Mouse (Mus musculus) liver, embryonic 11.5 days (tissue): ENCODE data around the gene Gata5. TPM values are rescaled to one million over a fixed set of nuclear protein-coding genes. Genes with fewer than 3 reads are reported as not detected.

Experiments
- ATAC-seq: fragments of 200-750 bp; cut with Nextera tagmentation; replicated peaks from 2 replicates; pipeline ENCODE4 v1.8.0; 2017; ENCODE audit warnings: moderate number of reproducible peaks, mild to moderate bottlenecking, moderate TSS enrichment, moderate library complexity; ENCODE audit not compliant: low FRiP score
- DNase-seq: peaks from one replicate; pipeline ENCODE4 v3.0.0-alpha.2; 2017; ENCODE audit warnings: low spot score
- H3K27ac ChIP-seq: fragments of 300-500 bp; sonication (generic); 2 replicates; pipeline ENCODE4 v1.5.1; 2014; ENCODE audit warnings: mild to moderate bottlenecking, low read depth, low read length, control low read depth
- H3K27me3 ChIP-seq: fragments of 300-500 bp; sonication (generic); replicated peaks from 2 replicates; pipeline ENCODE4 v1.6.1; 2014; ENCODE audit warnings: low read length, mixed read lengths; ENCODE audit not compliant: control insufficient read depth, insufficient read depth
- H3K36me3 ChIP-seq: fragments of 300-500 bp; sonication (generic); 2 replicates; pipeline ENCODE4 v1.6.1; 2014; ENCODE audit warnings: mild to moderate bottlenecking, low read length, moderate library complexity, mixed read lengths; ENCODE audit not compliant: control insufficient read depth, insufficient read depth
- H3K4me1 ChIP-seq: fragments of 300-500 bp; sonication (generic); replicated peaks from 2 replicates; pipeline ENCODE4 v1.6.1; 2014; ENCODE audit warnings: low read length, mixed read lengths; ENCODE audit not compliant: control insufficient read depth, insufficient read depth
- H3K4me2 ChIP-seq: fragments of 300-500 bp; sonication (generic); 2 replicates; pipeline ENCODE4 v1.6.1; 2014; ENCODE audit warnings: mild to moderate bottlenecking, control low read depth, moderate library complexity
- H3K4me3 ChIP-seq: fragments of 300-500 bp; sonication (generic); 2 replicates; pipeline ENCODE4 v1.5.1; 2014; ENCODE audit warnings: low read depth, low read length, control low read depth
- H3K9ac ChIP-seq: fragments of 300-500 bp; sonication (generic); 2 replicates; pipeline ENCODE4 v1.6.1; 2014; ENCODE audit warnings: low read depth, low read length, control low read depth
- H3K9me3 ChIP-seq: fragments of 300-500 bp; sonication (generic); 2 replicates; pipeline ENCODE4 v1.6.1; 2016; ENCODE audit warnings: low read length, inconsistent platforms, mixed read lengths; ENCODE audit not compliant: control insufficient read depth
- WGBS: fragments of 180-500 bp; shearing (Covaris S2); extraction: QIAGEN DNeasy Blood & Tissue Kit; methylation state at CpG from one replicate; pipeline ENCODE4 v1.1.7; 2014; 5-methylcytosine and 5-hydroxymethylcytosine counted together
- polyA plus RNA-seq: library from polyadenylated mRNA; unstranded; fragments of >200 nt; fragmentation: Nextera tagmentation; extraction: Ambion mirVana; gene quantifications from 2 replicates; pipeline ENCODE4 v1.2.1, GENCODE M21; 2014

Gene Gata5
- polyA plus RNA-seq, 1 experiment from 2014 or later: 7.6 TPM

DNA sequence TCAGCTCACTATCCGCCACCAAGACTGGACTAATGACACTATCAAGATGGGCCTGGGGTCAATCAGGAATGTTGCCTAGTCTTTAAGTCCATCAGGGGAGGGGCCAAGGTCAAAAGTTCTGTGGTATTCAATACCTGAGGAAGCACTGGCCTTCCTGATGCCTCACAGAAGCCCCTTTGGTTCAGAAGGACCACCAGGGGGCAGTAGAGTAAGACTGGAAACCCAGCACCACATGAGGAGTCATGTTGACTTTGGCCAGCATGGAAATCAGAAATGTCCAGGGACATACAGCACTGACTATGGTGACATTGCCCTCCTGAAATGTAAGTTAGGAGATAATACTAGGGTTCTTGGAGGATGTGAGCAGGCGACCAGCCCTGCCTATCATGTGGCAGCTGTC, 16.2 kb upstream of the Gata5 start:
- 56% methylated on average over 2 of the region's 2 CpGs for WGBS

DNA sequence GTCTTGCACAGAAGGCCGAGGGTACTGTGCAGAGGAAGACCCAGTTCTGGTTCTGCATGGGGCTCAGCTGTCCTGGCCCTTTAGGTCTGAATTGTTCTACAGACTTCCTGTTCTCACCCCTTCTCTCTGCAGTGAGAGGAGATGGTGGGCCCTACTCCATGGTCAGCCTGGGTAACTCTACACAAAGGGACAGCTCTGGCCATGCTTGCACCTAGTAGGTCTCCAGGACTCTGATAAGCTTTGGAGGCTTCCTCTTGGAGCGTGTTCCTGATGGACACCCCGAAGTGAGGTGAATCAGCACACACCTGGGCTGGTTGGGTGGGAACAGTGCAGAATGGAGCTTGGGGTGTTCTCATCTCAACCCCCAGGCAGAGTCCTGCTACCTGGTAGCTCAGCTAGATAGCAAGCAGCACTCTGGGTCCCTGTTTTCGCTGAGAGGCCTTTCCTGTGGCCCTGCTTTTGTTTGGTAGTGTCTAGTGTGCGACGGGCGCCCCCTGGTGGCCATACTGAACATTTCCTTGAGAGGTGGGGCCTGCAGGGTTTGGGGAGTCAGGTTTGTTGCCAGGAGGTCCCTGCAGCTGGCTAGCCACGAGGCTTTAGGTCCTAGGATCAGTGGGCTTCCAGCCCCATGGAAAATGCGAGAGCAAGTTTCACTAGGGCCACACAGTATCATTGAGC, 12.5 kb upstream of the Gata5 start:
- no peaks in the 10 kb centered on the region for H3K36me3 ChIP-seq
- WGBS: 25% methylated on average over 9 of the region's 9 CpGs
- H3K4me2 ChIP-seq: no peak overlapping the region
- ATAC-seq (peak; percentile 61), DNase-seq (peak; percentile 79)
- H3K9ac ChIP-seq: peak overlapping the region; percentile 12; the same call in 1 of the 2 replicates
- no peak overlapping the region for H3K27ac ChIP-seq
- no peaks in the 10 kb centered on the region for H3K27me3 ChIP-seq
- no peaks in the 10 kb centered on the region for H3K9me3 ChIP-seq
- no peak overlapping the region for H3K4me3 ChIP-seq
- 0 out of 2 replicates have a peak, but pooled peaks cover 12% of the 10 kb centered on the region for H3K4me1 ChIP-seq

More for the DNA sequence above, 16.2 kb upstream of the Gata5 start:
- Histone ChIP-seq H3K9ac (no peak overlapping the region), H3K36me3 (no peaks in the 10 kb centered on the region), H3K27ac (no peak overlapping the region), H3K4me2 (no peak overlapping the region), H3K27me3 (peaks cover 3% of the 10 kb centered on the region; the same call in 1 of the 2 replicates), H3K4me3 (no peak overlapping the region), H3K9me3 (no peaks in the 10 kb centered on the region), H3K4me1 (0 out of 2 replicates have a peak, but pooled peaks cover 4% of the 10 kb centered on the region)
- DNase-seq (no peak), ATAC-seq (no peak)

DNA sequence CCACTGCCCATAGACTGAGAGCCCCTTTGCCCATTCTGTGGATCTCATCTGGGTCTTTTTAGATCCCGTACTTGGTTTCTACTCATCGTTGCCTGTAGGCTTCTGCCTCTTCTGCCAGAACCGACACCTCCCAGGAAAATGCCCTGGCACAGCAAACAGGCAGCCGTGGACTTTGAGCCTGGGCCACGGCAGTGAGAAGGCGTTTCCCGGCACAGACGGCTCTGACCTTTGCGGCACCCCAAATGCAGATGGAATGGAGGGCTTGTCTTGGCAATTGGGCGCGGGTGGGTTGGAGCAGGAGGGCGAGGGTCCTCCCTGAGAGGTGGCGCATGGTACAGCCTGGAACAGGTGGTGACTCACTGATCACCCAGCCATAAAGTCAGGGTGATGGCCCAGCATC, 8.6 kb upstream of the Gata5 start:
- Histone ChIP-seq H3K9me3 (no peaks in the 10 kb centered on the region), H3K4me1 (peaks cover 27% of the 10 kb centered on the region), H3K4me2 (no peak overlapping the region), H3K27me3 (0 out of 2 replicates have a peak, but pooled peaks cover 10% of the 10 kb centered on the region), H3K4me3 (no peak overlapping the region), H3K36me3 (no peaks in the 10 kb centered on the region), H3K27ac (no peak overlapping the region), H3K9ac (no peak overlapping the region)
- DNase-seq: no peak
- no peak for ATAC-seq
- 72% methylated on average over 13 of the region's 13 CpGs for WGBS

DNA sequence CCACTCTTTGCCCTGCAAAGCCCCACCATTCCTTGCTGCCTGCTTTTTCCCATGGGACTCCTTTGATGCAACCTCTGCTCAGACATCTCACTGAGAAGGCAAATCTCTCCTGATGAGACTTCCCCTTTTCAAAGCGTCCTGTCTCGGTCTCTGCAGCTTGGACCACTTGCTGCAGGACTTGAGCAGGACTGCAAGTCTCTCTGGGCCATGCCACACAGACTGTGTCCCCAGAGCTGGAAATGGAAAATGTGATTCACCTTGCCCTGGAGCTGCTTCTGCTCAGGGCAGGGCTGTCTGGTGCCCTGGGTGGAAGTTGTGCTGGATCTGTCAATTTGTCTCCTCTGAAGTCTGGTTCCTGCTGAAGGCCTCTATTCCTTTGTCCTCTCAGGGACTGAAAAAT, 7.7 kb upstream of the Gata5 start:
- H3K27ac ChIP-seq: peak overlapping the region; percentile 28; the same call in 1 of the 2 replicates
- H3K9ac ChIP-seq: no peak overlapping the region
- peaks cover 28% of the 10 kb centered on the region for H3K4me1 ChIP-seq
- H3K27me3 ChIP-seq: peaks cover 14% of the 10 kb centered on the region; the same call in 1 of the 2 replicates
- no peak overlapping the region for H3K4me3 ChIP-seq
- ATAC-seq: no peak
- DNase-seq: no peak
- no peaks in the 10 kb centered on the region for H3K36me3 ChIP-seq
- no peaks in the 10 kb centered on the region for H3K9me3 ChIP-seq
- 20% methylated on average over 2 of the region's 2 CpGs for WGBS
- no peak overlapping the region for H3K4me2 ChIP-seq

DNA sequence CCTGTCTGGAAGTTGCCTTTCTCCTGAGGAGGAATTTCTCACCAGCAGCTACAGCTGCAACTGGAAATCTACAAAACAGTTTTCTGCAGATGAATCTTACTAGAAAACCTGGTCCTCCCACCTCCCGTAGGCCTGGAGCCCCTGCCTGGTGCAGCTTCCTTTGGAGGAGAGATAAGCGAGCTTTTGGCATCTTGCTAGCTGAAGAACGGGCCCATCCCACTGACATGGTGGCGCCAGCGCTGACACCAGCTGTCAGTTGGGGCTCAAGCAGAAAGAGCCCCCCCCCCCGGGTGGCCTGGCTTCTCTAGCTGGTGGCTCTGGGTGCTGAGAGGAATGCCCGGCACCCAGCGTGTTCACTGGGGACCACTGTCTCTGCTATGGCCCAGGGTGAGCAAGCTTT, 6.7 kb upstream of the Gata5 start:
- WGBS: 30% methylated on average over 8 of the region's 8 CpGs
- no peak overlapping the region for H3K4me3 ChIP-seq
- H3K27ac ChIP-seq: peak overlapping the region; percentile 54

DNA sequence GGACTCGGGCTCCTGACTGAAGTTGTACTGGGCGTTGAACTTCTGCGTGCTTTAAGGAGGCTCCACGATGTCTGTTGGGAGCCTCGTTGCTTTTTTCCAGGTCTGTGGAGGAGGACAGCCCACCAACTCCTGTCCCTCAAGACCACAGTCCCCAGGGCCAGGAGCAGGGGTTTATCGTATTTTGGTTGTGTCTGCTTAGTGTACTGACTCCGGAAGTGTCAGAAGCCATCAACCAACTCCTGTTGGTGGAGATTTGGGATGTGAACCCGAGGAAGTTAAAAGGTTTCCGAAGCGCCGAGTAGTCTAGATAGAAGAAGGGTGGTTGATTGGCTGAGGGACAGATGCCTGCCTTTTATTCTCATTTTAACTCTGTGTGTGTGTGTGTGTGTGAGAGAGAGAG, 5.4 kb upstream of the Gata5 start:
- no peak overlapping the region for H3K9ac ChIP-seq
- 39% methylated on average over 11 of the region's 11 CpGs for WGBS
- no peak overlapping the region for H3K4me2 ChIP-seq
- H3K4me1 ChIP-seq: peaks cover 25% of the 10 kb centered on the region
- H3K27me3 ChIP-seq: peaks cover 31% of the 10 kb centered on the region
- no peak overlapping the region for H3K4me3 ChIP-seq
- no peaks in the 10 kb centered on the region for H3K36me3 ChIP-seq
- DNase-seq (no peak), ATAC-seq (no peak)
- H3K27ac ChIP-seq: peak overlapping the region; percentile 36; the same call in 1 of the 2 replicates
- H3K9me3 ChIP-seq: no peaks in the 10 kb centered on the region

More for the DNA sequence above, 6.7 kb upstream of the Gata5 start:
- H3K9me3 ChIP-seq: no peaks in the 10 kb centered on the region
- H3K4me2 ChIP-seq: no peak overlapping the region; the same call in 1 of the 2 replicates
- no peaks in the 10 kb centered on the region for H3K36me3 ChIP-seq
- H3K27me3 ChIP-seq: peaks cover 18% of the 10 kb centered on the region
- H3K4me1 ChIP-seq: peaks cover 28% of the 10 kb centered on the region
- no peak for DNase-seq
- ATAC-seq: no peak
- H3K9ac ChIP-seq: no peak overlapping the region

DNA sequence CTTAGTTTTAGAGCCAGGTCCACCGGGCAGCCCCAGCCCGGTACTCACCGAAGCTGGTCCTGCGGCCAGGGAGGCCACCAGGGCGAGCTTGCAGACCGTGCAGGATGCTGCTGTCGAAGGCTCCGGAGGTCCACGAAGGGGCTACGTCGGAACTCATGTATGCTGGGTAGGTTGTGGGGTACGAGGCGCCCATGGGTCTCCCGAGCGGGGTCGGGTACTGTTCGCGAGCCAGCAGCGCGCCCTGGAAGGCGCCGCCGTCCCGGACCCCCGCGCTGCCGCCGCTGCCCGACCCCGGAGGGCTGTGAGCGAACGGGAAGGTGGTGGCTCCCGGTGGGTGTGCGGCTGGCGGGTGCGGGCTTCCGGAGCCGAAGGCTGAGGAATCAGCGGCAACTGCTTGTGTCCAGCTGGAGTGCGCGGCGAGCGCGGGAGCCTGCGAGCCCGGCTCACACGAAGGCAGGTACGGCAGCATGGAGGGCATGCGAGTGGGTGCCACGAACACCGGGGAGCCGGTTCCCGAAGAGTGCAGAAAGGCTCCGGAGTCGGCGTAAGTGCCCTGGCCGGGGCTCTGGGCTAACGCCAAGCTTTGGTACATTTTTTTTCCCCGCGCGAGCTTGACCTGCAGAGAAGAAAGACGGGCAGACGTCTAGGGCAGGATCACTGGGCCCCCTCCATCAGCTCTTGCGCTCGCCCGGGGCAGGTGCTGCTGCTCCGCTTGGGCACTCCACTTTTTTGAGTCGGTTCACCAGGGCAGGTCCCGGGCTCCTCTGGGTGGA, 535 bp downstream of the Gata5 start:
- 3% methylated on average over 69 of the region's 69 CpGs for WGBS
- Histone ChIP-seq H3K4me1 (peaks cover 13% of the 10 kb centered on the region), H3K9ac (peak overlapping the region; percentile 69), H3K4me2 (peak overlapping the region; percentile 66), H3K9me3 (no peaks in the 10 kb centered on the region), H3K4me3 (peak overlapping the region; percentile 55), H3K27me3 (peaks cover 60% of the 10 kb centered on the region), H3K36me3 (no peaks in the 10 kb centered on the region), H3K27ac (peak overlapping the region; percentile 71)
- ATAC-seq (no peak; the same call in 1 of the 2 replicates), DNase-seq (no peak)

DNA sequence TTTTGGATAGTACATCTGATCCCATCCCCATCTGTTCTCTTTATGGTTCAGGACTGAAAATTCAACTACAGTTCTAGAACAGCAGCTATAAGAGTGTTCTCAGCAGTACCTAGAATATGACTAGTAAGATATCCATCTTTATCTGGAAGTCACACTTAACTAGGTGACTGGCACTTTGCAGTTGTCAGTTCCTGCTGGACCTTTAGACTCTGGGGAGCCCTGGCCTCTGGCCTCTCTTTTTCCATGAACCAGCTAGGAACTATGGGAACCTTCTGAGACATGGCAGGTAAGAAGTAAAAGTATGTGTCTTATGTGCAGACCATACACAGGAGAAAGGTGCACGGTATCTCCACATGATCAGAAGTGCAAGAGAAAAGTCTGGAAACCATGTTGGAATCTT, 5.0 kb downstream of the Gata5 start:
- DNase-seq (no peak), ATAC-seq (no peak)
- Histone ChIP-seq H3K27ac (no peak overlapping the region), H3K4me2 (no peak overlapping the region), H3K9ac (no peak overlapping the region), H3K36me3 (peaks cover 5% of the 10 kb centered on the region), H3K4me3 (no peak overlapping the region), H3K4me1 (0 out of 2 replicates have a peak, but pooled peaks cover 2% of the 10 kb centered on the region), H3K9me3 (no peaks in the 10 kb centered on the region), H3K27me3 (peaks cover 28% of the 10 kb centered on the region)
- WGBS: 91% methylated on average over 1 of the region's 1 CpGs
